Mouse (Mus musculus): ENCODE measurements at regions not wholly inside any gene's neighbourhood (a gene's known extent, or its start where the extent isn't known, plus 50 kb on each side); places are given as distances from the start of the nearest gene placed in this dataset.

GRCm38 (mm10) chr2:167821186-167821585 lies 110.7 kb upstream of the Ptpn1 start:
- in situ Hi-C loops (cut with MboI), result no loop called here

DNA sequence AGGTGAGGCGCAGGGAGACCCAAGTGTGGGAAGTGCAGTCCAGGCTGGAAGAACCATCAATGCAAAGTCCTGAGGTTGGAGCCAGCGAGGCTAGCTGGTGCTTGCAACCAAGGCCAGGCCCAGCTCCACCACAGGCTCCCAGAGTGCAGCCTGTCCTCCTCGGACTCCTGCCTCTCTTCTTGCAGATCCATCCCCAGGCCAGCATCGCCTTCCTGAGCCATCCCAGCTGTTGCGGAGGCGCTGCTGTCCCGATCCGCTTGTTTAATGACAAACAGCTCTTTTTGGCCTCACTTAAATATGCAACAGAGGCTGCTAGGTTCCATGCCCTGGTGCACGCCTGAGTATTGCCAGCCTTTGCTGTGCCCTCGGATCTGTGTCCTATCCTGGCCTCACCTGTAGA lies 113.1 kb upstream of the Ptpn1 start:
- in situ Hi-C loops (cut with MboI), result no loop called here

DNA sequence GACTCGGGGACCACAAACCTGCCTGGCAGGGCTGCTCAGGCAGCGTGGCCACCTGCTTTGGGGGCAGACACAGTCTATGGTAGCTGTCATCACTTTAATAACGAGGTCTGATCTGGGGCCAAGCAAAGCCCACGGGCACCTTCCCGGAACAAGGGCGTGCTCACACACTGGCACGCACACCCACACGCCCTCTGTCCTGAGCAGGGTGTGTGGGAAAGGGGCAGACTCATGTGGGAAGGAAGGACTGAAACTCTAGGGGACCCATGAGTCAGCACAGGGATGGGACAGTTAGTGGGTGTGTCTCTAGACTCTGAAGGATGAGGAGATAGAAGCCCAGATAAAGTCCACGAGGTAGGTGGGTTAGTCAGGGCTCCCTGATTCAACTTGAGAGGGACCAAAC lies 114.8 kb upstream of the Ptpn1 start:
- in situ Hi-C loops (cut with MboI), result no loop called here

DNA sequence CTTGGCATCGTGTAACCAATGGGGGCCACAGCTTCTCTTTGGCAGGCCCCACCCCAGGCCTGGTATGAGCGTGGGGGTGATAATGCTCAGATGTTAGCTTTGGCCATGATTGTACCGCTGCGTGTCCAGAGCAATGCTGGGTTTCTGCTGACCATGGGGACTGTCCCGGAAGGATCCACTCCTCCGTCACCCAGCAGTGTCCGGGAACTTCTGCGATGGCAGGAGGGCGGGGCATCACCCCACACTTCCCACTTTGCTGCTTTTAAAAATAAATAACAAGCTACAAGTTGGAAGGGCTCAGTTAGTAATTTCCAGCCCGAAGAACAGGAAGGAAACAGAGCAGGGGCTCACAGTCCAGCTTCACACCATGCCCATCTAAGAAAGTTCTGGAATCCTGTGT lies 116.7 kb upstream of the Ptpn1 start:
- in situ Hi-C loops (cut with MboI), result no loop called here

GRCm38 (mm10) chr2:167809256-167809655 lies 119.6 kb upstream of the Tmem189 start:
- in situ Hi-C loops (cut with MboI), result no loop called here

- in situ Hi-C loops (cut with MboI), result no loop called here
Measured at GRCm38 (mm10) chr2:167805629-167806304, 116.1 kb upstream of the Tmem189 start.

DNA sequence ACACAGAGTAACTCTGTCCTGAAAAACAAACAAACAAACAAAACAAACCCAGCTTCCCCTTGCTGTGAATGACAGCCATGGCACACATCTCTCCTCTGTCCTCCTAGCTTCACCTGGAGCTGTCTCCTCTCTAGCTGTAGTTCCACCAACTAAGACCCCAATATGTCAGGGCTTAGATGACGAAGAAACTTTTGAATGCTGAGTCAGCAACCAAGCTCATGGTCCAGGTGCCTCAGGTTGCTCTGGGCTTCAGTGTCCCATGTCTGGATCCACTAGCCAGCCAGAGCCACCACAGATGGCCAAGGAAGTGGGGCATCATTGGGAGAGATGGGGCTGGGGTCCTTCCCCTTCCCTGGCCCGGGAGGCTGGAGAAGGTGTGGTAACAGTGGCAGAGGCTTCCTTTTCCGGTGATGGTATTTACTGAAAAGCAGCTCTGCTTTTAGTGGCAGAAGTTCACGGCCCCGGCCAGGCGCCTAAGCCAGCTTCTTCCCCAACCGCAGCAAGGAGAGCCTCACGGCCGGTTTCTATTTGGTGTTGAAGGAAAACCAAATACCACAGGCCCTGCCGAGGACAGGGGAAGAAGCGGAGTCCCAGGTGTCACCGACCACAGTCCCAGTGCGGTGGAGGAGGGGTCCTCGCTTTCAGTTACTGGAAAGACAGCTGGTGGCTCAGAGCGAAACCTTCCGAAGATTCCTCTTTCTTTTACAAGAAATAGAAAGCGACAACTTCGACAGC lies 115.0 kb upstream of the Tmem189 start:
- in situ Hi-C loops (cut with MboI), result no loop called here

DNA sequence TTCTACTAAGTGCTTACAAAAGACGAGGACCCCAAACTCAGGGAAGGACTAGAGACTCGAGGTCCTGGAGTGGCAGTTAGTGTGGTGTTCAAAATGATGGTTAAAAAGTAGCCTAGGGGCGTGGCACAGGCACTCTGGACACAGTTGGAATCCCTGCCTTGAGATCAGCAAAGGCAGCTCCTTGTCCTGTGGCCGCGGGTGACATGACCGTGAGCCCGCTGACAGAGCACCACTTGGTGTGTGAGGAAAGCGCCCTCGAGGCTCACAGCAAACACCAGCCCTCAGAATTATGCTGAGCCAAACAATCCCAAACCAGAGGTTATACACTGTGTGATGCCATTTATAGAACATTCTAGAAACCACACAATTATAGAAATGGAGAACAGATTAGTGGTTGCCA lies 112.9 kb upstream of the Tmem189 start:
- in situ Hi-C loops (cut with MboI), result no loop called here

DNA sequence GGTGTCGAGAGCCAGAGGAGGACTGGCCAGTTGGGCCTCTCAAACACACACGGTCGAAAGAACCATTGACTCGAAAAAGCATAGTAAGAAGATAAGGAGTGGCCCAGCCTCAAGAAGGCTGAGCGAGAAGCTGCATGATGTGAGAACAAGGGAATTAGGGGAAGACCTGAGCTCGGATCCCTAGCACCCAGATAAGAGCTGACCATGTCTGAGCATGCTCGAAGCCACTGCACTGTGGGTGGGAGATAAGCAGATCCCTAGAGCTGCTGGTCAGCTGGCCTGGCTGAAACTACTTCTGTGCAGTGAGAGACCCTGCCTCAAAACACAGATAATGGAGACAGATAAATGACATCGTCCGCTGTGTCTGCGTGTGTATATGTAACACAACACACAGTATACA lies 111.8 kb upstream of the Tmem189 start:
- in situ Hi-C loops (cut with MboI), result no loop called here

DNA sequence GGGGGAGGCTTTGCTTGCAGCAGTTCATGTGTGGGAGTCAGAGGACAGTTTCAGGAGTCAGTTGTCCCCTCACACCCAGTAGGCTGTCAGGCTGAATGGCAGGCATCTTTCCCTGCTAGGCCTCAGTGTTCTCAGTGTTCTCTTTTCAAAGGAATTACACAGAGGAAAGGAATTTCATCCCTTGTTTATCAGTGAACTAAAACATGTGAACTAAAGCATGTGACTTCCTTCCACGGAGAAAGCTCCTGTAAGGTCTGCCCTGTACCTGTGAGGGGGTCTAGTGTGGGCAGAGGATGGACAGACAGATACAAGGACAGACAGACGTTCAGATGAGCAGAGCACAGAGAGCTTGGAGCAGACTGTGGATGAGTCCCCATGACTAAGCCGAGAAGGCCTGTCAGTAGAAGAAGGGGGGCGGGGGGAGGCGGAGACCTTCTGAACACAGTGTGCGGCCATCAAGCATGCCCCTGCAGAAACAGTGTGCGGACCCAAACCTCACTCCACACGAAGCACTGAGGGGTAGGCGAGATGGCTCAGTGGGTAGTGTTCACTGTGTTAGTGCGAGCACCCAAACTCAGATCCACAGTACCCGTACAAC lies 111.1 kb upstream of the Tmem189 start:
- in situ Hi-C loops (cut with MboI), result no loop called here

DNA sequence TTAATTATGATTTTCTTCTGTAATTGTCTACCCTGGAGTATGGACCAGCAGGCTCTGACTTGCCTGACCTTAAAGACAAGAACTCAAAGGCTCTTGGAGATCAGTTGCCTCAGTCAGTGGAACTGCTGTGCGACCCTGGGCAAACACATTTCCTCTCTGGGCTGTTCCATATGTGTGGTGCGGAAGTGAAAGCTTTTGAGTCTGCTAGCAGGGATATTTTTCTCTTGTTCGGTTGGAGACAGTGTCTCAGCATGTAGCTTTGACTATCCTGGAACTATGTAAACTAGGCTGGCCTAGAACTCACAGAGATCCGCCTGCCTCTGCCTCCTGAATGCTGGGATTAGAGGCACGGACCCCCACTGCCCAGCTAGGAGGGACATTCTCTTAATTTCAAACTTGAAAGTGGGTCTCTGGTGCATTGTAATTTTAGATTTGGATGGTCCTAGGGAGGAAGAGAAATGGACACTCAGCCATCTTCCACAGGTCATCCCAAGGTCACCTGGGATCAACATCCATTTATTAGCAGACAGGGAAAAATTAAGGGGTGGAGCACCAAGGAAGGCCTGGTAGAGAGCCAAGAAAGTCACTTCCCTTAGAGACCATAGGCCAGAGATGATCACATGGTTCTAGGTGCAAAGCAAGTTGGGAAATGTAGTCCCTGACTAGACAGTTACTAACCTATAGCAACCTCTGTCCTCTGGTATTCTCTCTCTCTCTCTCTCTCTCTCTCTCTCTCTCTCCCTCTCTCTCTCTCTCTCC lies 110.2 kb upstream of the Tmem189 start:
- in situ Hi-C loops (cut with MboI), result no loop called here

DNA sequence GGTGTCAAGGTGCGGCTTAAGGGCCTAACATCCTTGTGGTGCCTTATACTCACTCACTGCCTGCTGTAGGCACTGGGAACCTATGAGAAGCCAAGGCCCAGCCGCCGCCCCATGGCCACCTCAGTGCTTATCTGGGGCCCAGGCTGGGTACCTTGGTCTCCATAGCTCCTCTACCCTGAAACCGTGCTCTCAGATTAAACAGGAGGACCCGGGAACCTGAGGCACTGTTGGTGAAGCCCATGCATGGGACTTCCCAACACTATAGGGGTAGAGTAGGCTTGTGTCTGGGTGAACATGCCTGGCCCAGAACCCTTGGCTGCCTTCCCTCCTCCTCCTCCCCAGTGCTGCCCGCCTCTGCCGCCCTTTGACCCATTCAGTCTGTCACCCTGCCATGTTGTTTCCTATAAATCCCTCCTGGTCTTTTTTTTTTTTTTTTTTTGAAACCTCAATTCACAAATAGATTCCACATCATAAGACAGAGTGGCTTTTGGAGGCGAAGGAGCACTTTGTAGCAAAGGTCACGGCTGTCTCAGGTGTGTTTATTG lies 109.4 kb upstream of the Tmem189 start:
- in situ Hi-C loops (cut with MboI), result no loop called here

GRCm38 (mm10) chr2:167798076-167798782 lies 108.6 kb upstream of the Tmem189 start:
- in situ Hi-C loops (cut with MboI), result no loop called here

GRCm38 (mm10) chr2:167795491-167795890 lies 105.9 kb upstream of the Tmem189 start:
- in situ Hi-C loops (cut with MboI), result no loop called here

- in situ Hi-C loops (cut with MboI), result no loop called here
Measured at GRCm38 (mm10) chr2:167793916-167794315, 104.3 kb upstream of the Tmem189 start.

GRCm38 (mm10) chr2:167792753-167793152 lies 103.1 kb upstream of the Tmem189 start:
- in situ Hi-C loops (cut with MboI), result no loop called here

- in situ Hi-C loops (cut with MboI), result no loop called here
Measured at GRCm38 (mm10) chr2:167792330-167792729, 102.7 kb upstream of the Tmem189 start.

GRCm38 (mm10) chr2:167789471-167789923 lies 99.9 kb upstream of the Tmem189 start:
- in situ Hi-C loops (cut with MboI), result no loop called here

DNA sequence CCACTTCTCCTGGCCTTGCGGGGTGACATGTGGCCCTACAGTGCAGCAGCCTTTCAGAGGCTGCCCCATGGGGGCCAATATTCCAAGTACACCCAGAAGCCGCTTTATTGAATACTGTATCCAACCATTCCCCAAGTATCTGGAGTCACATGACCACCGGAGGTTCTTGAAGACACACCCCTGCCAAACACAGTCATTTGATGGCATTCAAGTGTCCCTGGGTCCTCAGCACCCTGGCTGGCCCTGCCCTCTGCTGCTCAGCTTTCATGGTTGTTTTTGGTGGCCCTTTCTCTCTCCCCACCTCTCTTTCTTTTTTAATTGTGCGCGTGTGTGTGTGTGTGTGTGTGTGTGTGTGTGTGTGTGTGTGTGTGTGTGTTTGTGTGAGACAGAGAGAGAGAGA lies 97.3 kb upstream of the Tmem189 start:
- in situ Hi-C loops (cut with MboI), result no loop called here

DNA sequence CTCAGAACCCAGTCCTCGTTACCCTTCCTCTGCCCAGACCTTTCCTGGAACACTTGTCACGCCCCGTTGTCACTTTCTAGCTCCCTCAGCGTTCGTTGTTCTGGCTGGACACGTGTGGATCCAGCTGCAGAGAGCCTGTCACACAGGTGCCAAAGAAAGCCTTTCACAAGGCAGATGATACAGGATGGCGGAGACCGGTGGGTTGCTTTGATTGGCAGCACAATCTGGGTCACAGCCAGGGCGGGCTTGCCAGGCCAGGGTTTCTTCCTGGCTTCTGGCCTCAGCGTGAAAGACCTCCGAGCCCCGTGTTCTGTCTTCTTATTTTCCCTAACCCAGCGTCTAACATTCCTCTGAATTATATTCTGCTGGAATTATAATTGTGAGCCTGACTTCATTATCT lies 94.7 kb upstream of the Tmem189 start:
- in situ Hi-C loops (cut with MboI), result no loop called here

GRCm38 (mm10) chr2:167783374-167783773 lies 93.8 kb upstream of the Tmem189 start:
- in situ Hi-C loops (cut with MboI), result no loop called here
